Mouse (Mus musculus) layer of hippocampus, adult 11-12 months (tissue): ENCODE results near the gene Clcnka.

Experiments
- DNase-seq: peaks from one replicate; pipeline ENCODE4 v3.0.0; 2022; ENCODE audit warnings: low spot score

Clcnka gene

GRCm38 (mm10) chr4:141379674-141380073 lies 18.9 kb downstream of the Clcnka start:
- no peak for DNase-seq

- DNase-seq, result no peak
Measured at GRCm38 (mm10) chr4:141372426-141372825, 26.1 kb downstream of the Clcnka start.

- DNase-seq, result no peak
Measured at GRCm38 (mm10) chr4:141367997-141368791, 30.3 kb downstream of the Clcnka start, which contains the start of gene Fam131c. Gene Fam131c, plus strand, starts transcription at chr4:141368220.

- no peak for DNase-seq
Measured at GRCm38 (mm10) chr4:141365876-141366275, 32.6 kb downstream of the Clcnka start.

DNA sequence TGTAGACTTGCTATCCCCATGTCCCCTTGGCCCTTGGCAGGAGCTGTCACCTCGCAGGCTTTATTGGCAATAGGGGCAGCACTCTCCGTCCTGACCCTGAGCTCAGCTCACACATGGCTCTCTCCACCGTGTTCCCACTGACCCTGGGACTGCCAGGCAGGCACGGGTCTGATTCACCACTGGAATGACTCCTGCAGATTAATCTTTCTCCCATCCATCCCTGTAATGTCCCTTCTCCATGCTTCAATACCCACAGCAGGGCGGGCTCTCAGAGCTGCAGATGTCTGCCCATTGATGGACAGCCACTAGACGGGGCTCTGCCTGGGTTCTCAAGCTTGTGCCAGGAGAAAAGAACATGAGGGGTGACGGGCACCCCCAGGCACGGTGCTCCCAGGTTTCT lies 33.4 kb downstream of the Clcnka start:
- no peak for DNase-seq

DNA sequence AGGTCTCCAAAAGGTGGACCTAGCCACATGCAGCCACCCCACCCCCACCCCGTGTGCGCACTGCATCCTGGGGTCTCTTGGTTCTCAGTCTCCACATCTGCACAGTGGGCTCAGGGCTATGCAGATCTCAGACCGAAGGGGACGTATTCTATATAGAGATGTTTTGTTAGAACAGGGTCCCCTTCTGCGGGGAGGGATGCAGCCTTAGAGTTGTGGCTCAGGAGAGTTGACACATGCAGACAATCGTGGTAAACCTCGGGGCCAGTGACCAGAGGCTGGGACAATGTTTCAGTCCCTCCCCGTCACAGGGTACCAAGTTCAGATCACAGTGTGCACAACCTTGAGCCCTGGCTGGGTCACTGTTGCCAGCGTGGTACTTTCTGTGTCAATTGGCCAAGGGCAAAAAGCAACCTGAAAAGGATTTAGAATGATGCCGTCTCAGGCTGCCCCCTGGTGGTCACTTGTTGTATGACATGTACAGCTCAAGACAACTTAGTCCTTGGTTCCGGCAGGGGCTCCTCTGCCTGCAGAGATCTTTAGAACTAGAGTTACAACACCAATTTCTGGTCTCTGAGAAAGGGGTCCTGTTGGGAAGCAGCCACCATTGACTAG lies 35.5 kb downstream of the Clcnka start:
- peak; percentile 78 for DNase-seq

GRCm38 (mm10) chr4:141360846-141361245 lies 37.7 kb downstream of the Clcnka start:
- DNase-seq, result no peak

GRCm38 (mm10) chr4:141359222-141359621 lies 39.3 kb downstream of the Clcnka start:
- DNase-seq, result no peak

GRCm38 (mm10) chr4:141357811-141358210 lies 40.7 kb downstream of the Clcnka start:
- no peak for DNase-seq

- DNase-seq, result no peak
Measured at GRCm38 (mm10) chr4:141353868-141354267, 44.7 kb downstream of the Clcnka start.

GRCm38 (mm10) chr4:141352986-141353385 lies 45.5 kb downstream of the Clcnka start:
- DNase-seq, result no peak

GRCm38 (mm10) chr4:141351972-141352371 lies 46.6 kb downstream of the Clcnka start:
- DNase-seq, result no peak

DNA sequence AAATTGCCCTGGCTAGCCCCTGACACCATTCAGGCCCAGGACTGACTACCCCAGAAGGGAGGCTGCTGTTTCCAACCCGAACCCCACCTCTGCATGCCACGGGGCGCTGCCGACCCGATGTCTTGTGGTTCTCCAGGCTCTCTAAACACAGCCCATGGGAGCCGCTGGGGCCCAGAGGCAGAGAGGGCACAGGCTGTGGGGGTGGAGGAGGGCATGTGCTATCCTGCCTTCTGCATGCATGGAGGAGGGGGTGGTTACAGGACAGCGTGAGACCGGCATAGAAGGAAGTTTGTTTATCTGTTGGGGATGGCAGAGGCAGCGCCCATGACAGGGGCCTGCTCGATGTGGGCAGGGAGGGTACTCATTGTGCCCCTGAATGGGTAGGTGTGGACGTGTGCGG lies 48.5 kb downstream of the Clcnka start:
- no peak for DNase-seq

DNA sequence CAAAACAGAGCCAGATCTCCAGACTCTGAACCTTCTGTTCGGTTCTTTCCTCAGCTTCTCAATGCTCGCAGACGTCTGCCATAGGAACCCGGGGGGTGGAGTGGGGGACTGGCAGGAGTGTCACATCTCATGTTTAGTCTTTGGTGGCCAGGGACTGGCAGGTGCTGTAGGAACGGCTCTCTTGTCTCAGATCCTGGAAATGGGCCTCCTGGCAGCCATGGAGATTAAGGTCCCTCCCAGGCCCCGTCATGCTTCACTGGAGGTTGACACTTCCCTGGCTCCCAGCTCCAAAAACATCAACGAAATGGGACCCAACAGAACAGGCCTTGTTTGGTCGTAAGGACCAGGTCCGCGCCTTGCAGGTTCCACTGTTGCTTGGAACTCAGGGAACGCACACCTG lies 49.9 kb downstream of the Clcnka start:
- DNase-seq, result no peak

GRCm38 (mm10) chr4:141347365-141347797 lies 51.1 kb downstream of the Clcnka start:
- DNase-seq, result no peak

DNA sequence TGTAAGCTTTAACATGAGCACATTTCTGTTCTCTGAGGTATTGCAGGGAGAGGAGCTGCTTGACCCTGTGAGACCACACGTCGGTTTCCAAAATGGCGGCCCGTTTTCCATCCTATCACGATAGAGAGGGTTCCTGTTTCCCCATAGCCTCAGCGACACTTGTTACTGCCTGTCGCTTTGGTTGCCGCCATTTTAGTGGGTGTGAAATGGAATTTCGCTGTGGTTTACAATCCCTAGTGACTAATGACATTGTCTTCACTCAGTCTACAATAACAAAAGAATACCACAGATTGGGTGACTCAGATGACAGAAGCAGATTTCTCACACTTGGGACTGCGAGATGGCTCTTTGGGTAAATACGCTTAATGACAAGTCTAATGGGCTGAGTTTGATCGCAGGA lies 53.3 kb downstream of the Clcnka start:
- no peak for DNase-seq

DNA sequence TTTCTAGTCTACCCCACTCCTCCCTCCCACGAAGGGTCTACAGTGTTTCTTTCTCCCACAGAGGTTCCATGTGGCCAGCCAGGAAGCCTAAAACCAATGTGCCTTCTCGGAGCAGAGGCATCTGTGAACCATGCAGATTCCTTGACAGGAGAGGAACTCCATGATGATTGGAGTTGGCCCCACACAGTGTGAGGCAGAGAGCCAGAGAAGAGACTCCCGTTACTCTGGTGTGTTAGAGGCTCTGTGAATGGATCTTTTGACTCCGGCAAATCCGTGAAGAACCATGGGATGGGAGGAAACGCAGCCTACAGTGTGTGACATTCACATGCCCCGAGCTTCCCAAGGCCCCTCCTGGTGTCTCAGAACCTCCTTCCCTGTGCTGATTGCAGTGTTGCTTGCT lies 55.0 kb downstream of the Clcnka start:
- DNase-seq, result no peak

- no peak for DNase-seq
Measured at GRCm38 (mm10) chr4:141341477-141341876, 57.0 kb downstream of the Clcnka start.

DNA sequence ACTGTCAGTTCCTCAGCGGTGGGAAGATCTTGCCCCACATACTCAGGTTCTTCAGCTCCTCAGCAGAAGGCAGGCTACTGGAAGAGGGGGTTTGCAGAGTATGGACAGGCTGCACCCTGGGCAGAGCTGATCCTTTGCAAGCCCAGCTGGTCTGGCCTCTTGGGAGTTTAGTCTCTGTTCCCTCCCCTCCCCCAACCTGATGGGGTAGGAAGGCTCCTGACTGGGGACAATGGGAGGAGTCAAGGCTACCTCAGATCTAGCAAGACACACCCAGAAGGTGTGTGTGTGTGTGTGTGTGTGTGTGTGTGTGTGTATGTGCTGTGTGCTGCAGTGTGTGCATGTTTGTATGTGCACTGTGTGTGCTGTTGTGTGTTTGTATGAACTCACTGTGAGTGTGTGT lies 59.7 kb downstream of the Clcnka start:
- DNase-seq, result no peak

DNA sequence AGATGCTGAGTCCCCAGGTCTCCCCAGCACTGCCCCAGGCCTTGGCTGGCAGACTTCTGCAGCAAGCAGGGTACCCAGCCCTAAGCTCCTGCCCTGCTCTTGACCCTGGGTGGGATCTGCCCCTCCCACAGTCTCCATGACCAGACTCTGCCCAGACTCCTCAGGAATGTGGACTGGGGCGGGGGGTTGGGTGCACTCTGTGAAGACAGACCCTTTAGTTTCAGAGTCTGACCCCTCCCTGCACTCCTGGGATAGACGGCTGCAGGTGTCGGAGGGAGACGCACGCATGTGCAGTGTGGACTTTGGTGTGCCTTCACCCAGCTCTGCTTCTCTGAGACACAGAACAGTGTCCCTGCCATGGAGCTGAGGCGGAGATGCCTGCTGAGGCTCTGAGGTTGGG lies 60.5 kb downstream of the Clcnka start:
- DNase-seq, result no peak

DNA sequence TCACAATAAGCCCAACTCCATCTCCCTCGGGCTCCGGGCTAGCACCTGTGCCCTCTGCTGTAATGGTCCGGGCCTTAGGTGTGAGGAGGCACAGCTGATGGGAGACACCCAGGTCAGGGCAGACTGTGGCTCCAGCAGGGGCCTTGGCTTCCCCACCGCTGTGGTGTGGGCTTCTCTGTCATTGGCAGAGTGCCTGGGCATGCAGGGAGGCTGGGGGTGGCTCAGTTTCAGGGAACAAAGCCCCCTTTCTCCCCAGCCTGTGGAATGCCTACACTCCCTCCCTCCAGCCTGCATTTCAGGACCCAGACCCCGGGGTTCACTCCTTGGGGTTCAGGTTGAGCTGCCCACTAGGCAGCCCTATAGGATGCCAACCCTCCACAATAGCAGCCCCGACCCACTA lies 62.3 kb downstream of the Clcnka start:
- no peak for DNase-seq

- DNase-seq, result no peak
Measured at GRCm38 (mm10) chr4:141335263-141335796, 63.2 kb downstream of the Clcnka start.

DNA sequence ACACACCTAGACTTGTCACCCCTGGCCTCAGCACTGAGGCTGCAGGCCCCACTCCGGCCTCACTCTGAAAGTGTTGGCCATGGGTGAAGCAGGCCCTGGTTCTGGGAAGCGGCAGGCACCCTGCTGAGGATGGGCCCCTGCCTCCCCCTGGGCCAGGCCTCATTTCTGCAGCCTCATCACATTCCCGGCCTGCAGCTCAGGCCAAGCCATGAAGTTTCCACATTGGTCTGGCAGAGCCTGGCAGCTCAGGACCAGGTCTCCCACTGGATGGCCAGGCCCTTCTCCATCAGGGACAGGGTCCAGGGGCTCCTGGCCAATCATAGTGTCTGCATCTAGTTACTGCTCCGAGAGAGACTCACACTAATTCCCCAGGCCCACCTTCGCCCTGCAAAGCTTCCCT lies 63.8 kb downstream of the Clcnka start:
- no peak for DNase-seq
